Mouse (Mus musculus) cerebellum, postnatal 10 days (tissue): Measurements from ENCODE around the gene Arsj.

Experiments
- DNase-seq, 2 experiments: peaks; one replicate each; pipeline ENCODE4 v3.0.0; 2021; ENCODE audit warnings: mixed read lengths in 2 of 2

Gene Arsj

GRCm38 (mm10) chr3:126402836-126403235 lies 39.4 kb downstream of the Arsj start:
- peak; percentile 91 to 95 for DNase-seq

GRCm38 (mm10) chr3:126404199-126404598 lies 40.7 kb downstream of the Arsj start:
- DNase-seq, result no peak

- DNase-seq, result no peak
These were observed 67.1 kb downstream of the Arsj start for GRCm38 (mm10) chr3:126430524-126431064.

GRCm38 (mm10) chr3:126439331-126439730 lies 75.8 kb downstream of the Arsj start:
- peak; percentile 11 to 23 for DNase-seq

GRCm38 (mm10) chr3:126449058-126449457 lies 85.6 kb downstream of the Arsj start:
- no peak for DNase-seq

GRCm38 (mm10) chr3:126449515-126449914 lies 86.0 kb downstream of the Arsj start:
- no peak for DNase-seq

- DNase-seq, result peak; percentile 72 to 85
These were observed 92.5 kb downstream of the Arsj start for GRCm38 (mm10) chr3:126455787-126456482.

GRCm38 (mm10) chr3:126463119-126463815 lies 99.8 kb downstream of the Arsj start:
- DNase-seq, result no peak

- DNase-seq, result no peak
These were observed 100.8 kb downstream of the Arsj start for GRCm38 (mm10) chr3:126464262-126464661.
